Mouse (Mus musculus) c-Kit-negative CD71-positive TER-119-positive erythroid progenitor cells, embryonic 14.5 days (primary cell): ENCODE data around the gene Dhrs9.
"Not testable (repeated sequence)": the region's sequence is repeated elsewhere in the genome, so short reads cannot be mapped to it uniquely, and the experiment has no call there.

ENCODE experiments used
- DNase-seq: peaks from one replicate; pipeline ENCODE4 v3.0.0-alpha.2; 2013; ENCODE audit warnings: low read depth, low spot score

Dhrs9 gene

GRCm38 (mm10) chr2:69380281-69380680 is at the start of gene Dhrs9:
TSS of gene Dhrs9 (plus strand) at chr2:69380445.
- no peak for DNase-seq

GRCm38 (mm10) chr2:69331523-69331922 is 48.7 kb upstream of the Dhrs9 start:
- DNase-seq = not testable (repeated sequence)

- DNase-seq = no peak
These were observed 38.7 kb upstream of the Dhrs9 start for GRCm38 (mm10) chr2:69341506-69341905.

GRCm38 (mm10) chr2:69342496-69343221 is 37.6 kb upstream of the Dhrs9 start, which contains the start of gene Abcb11:
TSS of gene Abcb11 (minus strand) at chr2:69342616.
- DNase-seq = no peak

GRCm38 (mm10) chr2:69355402-69355801 is 24.8 kb upstream of the Dhrs9 start:
- DNase-seq = not testable (repeated sequence)

- DNase-seq = no peak
These were observed 15.4 kb upstream of the Dhrs9 start for GRCm38 (mm10) chr2:69364831-69365230.

- DNase-seq = no peak
These were observed 15.0 kb upstream of the Dhrs9 start for GRCm38 (mm10) chr2:69365275-69365674.

GRCm38 (mm10) chr2:69376780-69377179 is 3.5 kb upstream of the Dhrs9 start:
- DNase-seq = no peak

GRCm38 (mm10) chr2:69379801-69380200 is 444 bp upstream of the Dhrs9 start:
- no peak for DNase-seq

- no peak for DNase-seq
These were observed 1.5 kb downstream of the Dhrs9 start for GRCm38 (mm10) chr2:69381740-69382139.

- no peak for DNase-seq
These were observed 2.6 kb downstream of the Dhrs9 start for GRCm38 (mm10) chr2:69382838-69383237.

- no peak for DNase-seq
These were observed 6.0 kb downstream of the Dhrs9 start for GRCm38 (mm10) chr2:69386118-69386871.

- no peak for DNase-seq
These were observed 13.7 kb downstream of the Dhrs9 start for GRCm38 (mm10) chr2:69393947-69394346.

GRCm38 (mm10) chr2:69395597-69396248 is 15.5 kb downstream of the Dhrs9 start:
- DNase-seq = no peak

- no peak for DNase-seq
These were observed 16.7 kb downstream of the Dhrs9 start for GRCm38 (mm10) chr2:69396760-69397435.

- DNase-seq = no peak
These were observed 20.8 kb downstream of the Dhrs9 start for GRCm38 (mm10) chr2:69400866-69401604.

GRCm38 (mm10) chr2:69401891-69402290 is 21.6 kb downstream of the Dhrs9 start:
- DNase-seq = no peak

GRCm38 (mm10) chr2:69402309-69402708 is 22.1 kb downstream of the Dhrs9 start:
- DNase-seq = no peak

GRCm38 (mm10) chr2:69405692-69406091 is 25.4 kb downstream of the Dhrs9 start:
- no peak for DNase-seq

- DNase-seq = no peak
These were observed 34.3 kb downstream of the Dhrs9 start for GRCm38 (mm10) chr2:69414539-69414938.

- no peak for DNase-seq
These were observed 34.8 kb downstream of the Dhrs9 start for GRCm38 (mm10) chr2:69415070-69415469.
